Mouse (Mus musculus): ENCODE measurements at regions not wholly inside any gene's neighbourhood (a gene's known extent, or its start where the extent isn't known, plus 50 kb on each side); places are given as distances from the start of the nearest gene placed in this dataset.

GRCm38 (mm10) chr2:109576946-109577345 lies 97.6 kb upstream of the Bdnf start:
- no peak for DNase-seq (ENCODE audit: low spot score in 2 of 2)

GRCm38 (mm10) chr2:109578870-109579310 lies 95.6 kb upstream of the Bdnf start:
- DNase-seq (ENCODE audit: low spot score in 2 of 2), result no peak

- no peak for DNase-seq (ENCODE audit: low spot score in 2 of 2)
Observed at GRCm38 (mm10) chr2:109618341-109619058, 56.0 kb upstream of the Bdnf start.

GRCm38 (mm10) chr2:109619676-109620075 lies 54.8 kb upstream of the Bdnf start:
- no peak for DNase-seq (ENCODE audit: low spot score in 2 of 2)

GRCm38 (mm10) chr2:109621595-109621994 lies 52.9 kb upstream of the Bdnf start:
- no peak for DNase-seq (ENCODE audit: low spot score in 2 of 2)

All from cerebellum, postnatal 4 days (tissue).